Mouse (Mus musculus) erythroblast, embryonic 14.5 days (primary cell): ENCODE measurements at regions not wholly inside any gene's neighbourhood (a gene's known extent, or its start where the extent isn't known, plus 50 kb on each side); places are given as distances from the start of the nearest gene placed in this dataset.

ENCODE experiments used
- GATA1 ChIP-seq: IDR thresholded peaks from 2 replicates; pipeline ENCODE4 v1.6.1; 2012; ENCODE audit warnings: low read length, inconsistent platforms, mixed read lengths
- TAL1 ChIP-seq: IDR thresholded peaks from 3 replicates; pipeline ENCODE4 v1.6.1; 2012; ENCODE audit warnings: low read length, inconsistent platforms, mixed read lengths

DNA sequence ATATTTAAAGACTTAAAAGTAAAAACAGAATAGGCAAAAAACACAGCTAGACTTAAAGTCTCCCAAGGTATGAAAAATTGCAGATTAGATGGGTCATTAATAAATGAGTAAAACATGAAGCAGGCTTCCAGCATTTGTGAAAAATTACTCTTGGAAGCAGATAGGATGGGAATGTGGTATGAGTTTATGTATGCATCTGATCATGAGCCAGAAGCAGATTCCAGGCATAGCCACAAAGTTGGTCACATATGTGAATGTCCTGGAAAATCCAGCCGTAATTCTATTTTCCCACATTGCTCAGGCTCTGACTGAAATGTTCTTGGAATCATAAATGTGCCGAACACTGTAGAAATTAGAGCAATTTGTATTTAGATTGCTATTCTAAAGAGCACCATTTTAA is 432.5 kb upstream of the Marcks start:
- TF ChIP-seq TAL1 (no peak), GATA1 (no peak)
